Mouse (Mus musculus) MEL (cell line): ENCODE data around the gene Fkbp14.

Source experiments
- CTCF ChIP-seq, 3 experiments: IDR thresholded peaks in 2 of 3; conservative IDR thresholded peaks in 1 of 3; 2 replicates each; pipeline ENCODE4 v1.5.1; 2011 to 2012; ENCODE audit warnings: low read length in 3 of 3, low read depth in 2 of 3, mild to moderate bottlenecking in 2 of 3, improper control_type of control experiment in 1 of 3, inconsistent platforms in 1 of 3, mixed read lengths in 1 of 3, moderate library complexity in 1 of 3; ENCODE audit not compliant: control insufficient read depth in 1 of 3, insufficient read depth in 1 of 3, poor library complexity in 1 of 3, severe bottlenecking in 1 of 3
- EP300 ChIP-seq, 2 experiments: IDR thresholded peaks; 2 replicates each; pipeline ENCODE4 v1.6.1; 2011; ENCODE audit warnings: improper control_type of control experiment in 2 of 2, low read length in 2 of 2, low read depth in 1 of 2, mild to moderate bottlenecking in 1 of 2
- GATA1 ChIP-seq: IDR thresholded peaks from 2 replicates; pipeline ENCODE4 v1.6.1; 2011; ENCODE audit warnings: low read depth, low read length, improper control_type of control experiment
- HCFC1 ChIP-seq: IDR thresholded peaks from 2 replicates; pipeline ENCODE4 v1.6.1; 2012; ENCODE audit warnings: low read depth, mild to moderate bottlenecking, inconsistent platforms, low read length, improper control_type of control experiment, moderate library complexity
- JUND ChIP-seq: IDR thresholded peaks from 2 replicates; pipeline ENCODE4 v1.6.1; 2011; ENCODE audit warnings: low read depth, mild to moderate bottlenecking, improper control_type of control experiment, low read length
- NRF1 ChIP-seq: IDR thresholded peaks from 2 replicates; pipeline ENCODE4 v1.6.1; 2014; ENCODE audit warnings: low read depth, mild to moderate bottlenecking, inconsistent platforms, low read length, improper control_type of control experiment, moderate library complexity; ENCODE audit not compliant: poor library complexity, insufficient read depth, severe bottlenecking
- POLR2A ChIP-seq, 2 experiments: IDR thresholded peaks; 2 replicates each; pipeline ENCODE4 v1.6.1; 2011 to 2012; ENCODE audit warnings: low read length in 2 of 2, mild to moderate bottlenecking in 2 of 2, control low read depth in 1 of 2, improper control_type of control experiment in 1 of 2, low read depth in 1 of 2, moderate library complexity in 1 of 2; ENCODE audit not compliant: control insufficient read depth in 1 of 2, insufficient read depth in 1 of 2, poor library complexity in 1 of 2
- USF1 ChIP-seq: IDR thresholded peaks from 2 replicates; pipeline ENCODE4 v1.6.1; 2014; ENCODE audit warnings: low read depth, mild to moderate bottlenecking, inconsistent platforms, low read length, improper control_type of control experiment, moderate library complexity
- USF2 ChIP-seq, 2 experiments: IDR thresholded peaks; 2 replicates each; pipeline ENCODE4 v1.6.1; 2011 to 2012; ENCODE audit warnings: improper control_type of control experiment in 2 of 2, low read length in 2 of 2, borderline replicate concordance in 1 of 2, inconsistent platforms in 1 of 2, low read depth in 1 of 2, mild to moderate bottlenecking in 1 of 2; ENCODE audit not compliant: insufficient read depth in 1 of 2
- ZMIZ1 ChIP-seq: IDR thresholded peaks from 2 replicates; pipeline ENCODE4 v1.6.1; 2012; ENCODE audit warnings: low read depth, mild to moderate bottlenecking, inconsistent platforms, low read length, improper control_type of control experiment, moderate library complexity

- TF ChIP-seq NRF1 (no peak), HCFC1 (no peak), POLR2A (IDR thresholded peaks at IDR 0.05; ENCODE audit: control insufficient read depth in 1 of 2, insufficient read depth in 1 of 2, low read depth in 1 of 2, low read length in 2 of 2, poor library complexity in 1 of 2) (no peak), JUND (no peak), USF2 (IDR thresholded peaks at IDR 0.05; ENCODE audit: borderline replicate concordance in 1 of 2, insufficient read depth in 1 of 2, low read depth in 1 of 2, low read length in 2 of 2) (no peak), USF1 (no peak), EP300 (IDR thresholded peaks at IDR 0.05; ENCODE audit: low read depth in 1 of 2, low read length in 2 of 2) (no peak), GATA1 (no peak), CTCF (IDR thresholded peaks at IDR 0.05 in 2 of 3, conservative IDR thresholded peaks at IDR 0.05 in 1 of 3; ENCODE audit: control insufficient read depth in 1 of 3, insufficient read depth in 1 of 3, low read depth in 2 of 3, low read length in 3 of 3, poor library complexity in 1 of 3, severe bottlenecking in 1 of 3) (no peak), ZMIZ1 (no peak)
Observed at GRCm38 (mm10) chr6:54565665-54566545, 31.2 kb downstream of the Fkbp14 start, which contains the start of gene Scrn1.
